Mouse (Mus musculus) megakaryocyte, embryonic 14.5 days (primary cell): ENCODE results near the gene Aph1a. TPM values are rescaled to one million over a fixed set of nuclear protein-coding genes. Genes with fewer than 3 reads are reported as not detected.

Experiments
- H3K27me3 ChIP-seq: replicated peaks from 2 replicates; pipeline ENCODE3; 2012; ENCODE audit warnings: inconsistent platforms
- H3K36me3 ChIP-seq: replicated peaks from 2 replicates; pipeline ENCODE3; 2012; ENCODE audit warnings: low read length, inconsistent platforms, mixed read lengths
- H3K4me1 ChIP-seq: 2 replicates; pipeline ENCODE4 v1.6.1; 2012; ENCODE audit warnings: inconsistent platforms
- H3K4me3 ChIP-seq: replicated peaks from 2 replicates; pipeline ENCODE3; 2012; ENCODE audit warnings: moderate library complexity, mild to moderate bottlenecking, inconsistent platforms
- H3K9me3 ChIP-seq: 2 replicates; pipeline ENCODE4 v1.6.1; 2012; ENCODE audit warnings: inconsistent platforms
- FLI1 ChIP-seq: IDR thresholded peaks from 2 replicates; pipeline ENCODE4 v1.6.1; 2012; ENCODE audit warnings: low read length, inconsistent platforms, mixed read lengths
- GATA1 ChIP-seq: IDR thresholded peaks from 3 replicates; pipeline ENCODE4 v1.6.1; 2012; ENCODE audit warnings: mixed read lengths, low read length, inconsistent platforms, borderline replicate concordance
- polyA plus RNA-seq: library from polyadenylated mRNA; stranded (reverse); fragments of >175 nt; gene quantifications from 2 replicates; pipeline ENCODE4 v1.2.3, GENCODE M21; 2012; ENCODE audit warnings: low replicate concordance; ENCODE audit not compliant: insufficient read depth

Gene Aph1a
- polyA plus RNA-seq, 1 experiment, result 61.7 TPM

DNA sequence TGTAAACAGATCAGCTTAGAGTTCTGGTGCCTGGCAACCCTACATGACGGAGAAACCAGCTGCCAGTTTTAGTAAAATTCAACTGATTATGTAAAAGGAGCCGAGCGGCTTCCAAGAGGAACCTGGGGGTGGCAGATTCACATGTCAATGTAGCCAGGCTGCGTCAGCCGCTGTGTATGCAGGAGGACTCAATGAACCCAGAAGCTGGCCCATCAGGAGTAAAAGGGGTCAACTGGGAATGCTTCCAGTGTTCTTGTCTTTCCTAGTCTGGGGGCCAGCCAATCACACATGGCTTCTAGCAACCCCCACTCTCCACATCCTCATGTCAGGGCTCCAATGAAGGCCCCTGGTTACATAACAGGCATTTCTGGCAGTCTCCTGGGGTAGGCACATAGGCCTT, 28.7 kb upstream of the Aph1a start:
- H3K9me3 ChIP-seq, result no peaks in the 10 kb centered on the region
- H3K27me3 ChIP-seq, result no peaks in the 10 kb centered on the region
- H3K36me3 ChIP-seq, result peaks cover 72% of the 10 kb centered on the region
- peaks cover 12% of the 10 kb centered on the region for H3K4me1 ChIP-seq
- no peak overlapping the region for H3K4me3 ChIP-seq
- TF ChIP-seq GATA1, result no peak

DNA sequence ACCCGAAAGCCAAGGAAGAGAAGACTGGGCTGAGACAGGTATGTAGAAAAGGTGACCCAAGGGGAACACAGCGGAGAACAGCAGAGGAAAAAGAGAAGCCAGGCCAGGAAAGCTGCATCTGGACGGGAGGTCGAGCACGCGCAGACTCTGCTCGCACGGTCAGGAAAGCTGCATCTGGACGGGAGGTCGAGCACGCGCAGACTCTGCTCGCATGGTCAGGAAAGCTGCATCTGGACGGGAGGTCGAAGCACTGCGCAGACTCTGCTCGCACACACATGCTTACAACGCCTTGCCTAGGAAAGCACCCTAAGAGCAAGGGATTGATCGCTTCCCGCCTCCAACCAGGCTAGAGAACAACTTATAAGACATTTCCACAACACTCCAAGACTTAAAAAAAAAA, 28.2 kb upstream of the Aph1a start:
- peaks cover 15% of the 10 kb centered on the region for H3K4me1 ChIP-seq
- no peaks in the 10 kb centered on the region for H3K9me3 ChIP-seq
- peaks cover 72% of the 10 kb centered on the region for H3K36me3 ChIP-seq
- H3K27me3 ChIP-seq, result no peaks in the 10 kb centered on the region
- H3K4me3 ChIP-seq, result no peak overlapping the region
- TF ChIP-seq FLI1, result no peak

DNA sequence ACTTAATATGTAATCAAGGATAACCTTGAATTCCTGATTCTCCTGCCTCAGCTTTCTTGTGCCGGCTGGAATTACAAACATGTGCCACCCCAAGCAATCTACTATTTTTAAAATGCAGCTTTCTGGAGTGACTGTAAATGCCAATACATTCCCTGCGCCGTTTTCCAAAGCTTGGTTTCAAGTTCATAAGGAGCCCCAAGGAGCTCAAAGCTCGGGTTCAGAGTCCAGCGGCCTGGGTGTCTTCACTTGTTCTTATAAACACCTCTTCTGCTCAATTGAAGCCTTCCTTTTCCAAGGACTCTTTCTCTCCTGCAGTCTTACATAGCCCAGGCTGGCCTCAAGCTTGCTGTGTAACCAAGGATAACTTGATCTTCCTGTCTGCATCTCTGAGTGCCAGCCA, 27.7 kb upstream of the Aph1a start:
- TF ChIP-seq GATA1 (no peak), FLI1 (no peak)
- H3K4me1 ChIP-seq, result peaks cover 15% of the 10 kb centered on the region
- no peaks in the 10 kb centered on the region for H3K9me3 ChIP-seq
- no peaks in the 10 kb centered on the region for H3K27me3 ChIP-seq
- peaks cover 72% of the 10 kb centered on the region for H3K36me3 ChIP-seq
- no peak overlapping the region for H3K4me3 ChIP-seq

DNA sequence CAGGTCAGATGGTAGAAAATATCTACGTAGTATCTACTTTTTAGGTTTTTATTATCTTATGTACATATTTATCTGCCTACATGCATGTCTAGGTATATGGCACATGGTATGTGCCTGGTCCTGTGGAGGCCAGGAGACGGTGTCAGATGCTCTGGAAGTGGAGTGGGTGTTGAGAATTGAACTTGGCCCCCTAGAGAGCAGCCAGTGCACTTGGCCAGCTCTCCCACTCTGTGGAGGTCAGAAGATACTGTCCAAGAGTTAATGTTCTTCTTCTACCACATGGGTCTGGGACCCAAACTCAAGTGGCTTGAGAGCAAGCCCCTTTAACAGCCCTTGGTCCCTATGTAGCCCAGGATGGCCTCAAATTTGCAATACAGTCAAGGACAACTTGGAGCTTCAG, 26.4 kb upstream of the Aph1a start:
- H3K9me3 ChIP-seq, result no peaks in the 10 kb centered on the region
- H3K4me1 ChIP-seq, result peaks cover 21% of the 10 kb centered on the region
- peaks cover 70% of the 10 kb centered on the region for H3K36me3 ChIP-seq
- TF ChIP-seq FLI1 (no peak), GATA1 (no peak)
- no peak overlapping the region for H3K4me3 ChIP-seq
- no peaks in the 10 kb centered on the region for H3K27me3 ChIP-seq

DNA sequence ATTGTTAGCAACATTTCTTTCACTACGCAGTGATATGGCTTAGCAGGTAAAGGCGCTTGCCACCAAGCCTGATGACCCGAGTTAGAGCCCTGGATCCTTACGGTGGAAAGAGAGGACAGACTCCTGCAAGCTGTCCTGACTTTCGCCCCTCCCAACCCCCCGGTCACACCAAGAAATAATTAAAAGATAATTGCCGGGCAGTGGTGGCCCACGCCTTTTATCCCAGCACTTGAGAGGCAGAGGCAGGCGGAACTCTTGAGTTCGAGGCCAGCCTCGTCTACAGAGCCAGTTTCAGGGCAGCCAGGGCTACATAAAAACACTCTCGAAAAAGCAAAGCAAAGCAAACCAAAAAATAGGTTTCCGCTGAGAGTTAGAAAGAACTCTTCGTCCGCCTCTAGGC, 22.8 kb upstream of the Aph1a start:
- Histone ChIP-seq H3K4me1 (peaks cover 36% of the 10 kb centered on the region), H3K36me3 (peaks cover 49% of the 10 kb centered on the region), H3K9me3 (no peaks in the 10 kb centered on the region), H3K27me3 (no peaks in the 10 kb centered on the region), H3K4me3 (peak overlapping the region; percentile 97)
- TF ChIP-seq GATA1, result no peak
- TF ChIP-seq FLI1, result no peak

DNA sequence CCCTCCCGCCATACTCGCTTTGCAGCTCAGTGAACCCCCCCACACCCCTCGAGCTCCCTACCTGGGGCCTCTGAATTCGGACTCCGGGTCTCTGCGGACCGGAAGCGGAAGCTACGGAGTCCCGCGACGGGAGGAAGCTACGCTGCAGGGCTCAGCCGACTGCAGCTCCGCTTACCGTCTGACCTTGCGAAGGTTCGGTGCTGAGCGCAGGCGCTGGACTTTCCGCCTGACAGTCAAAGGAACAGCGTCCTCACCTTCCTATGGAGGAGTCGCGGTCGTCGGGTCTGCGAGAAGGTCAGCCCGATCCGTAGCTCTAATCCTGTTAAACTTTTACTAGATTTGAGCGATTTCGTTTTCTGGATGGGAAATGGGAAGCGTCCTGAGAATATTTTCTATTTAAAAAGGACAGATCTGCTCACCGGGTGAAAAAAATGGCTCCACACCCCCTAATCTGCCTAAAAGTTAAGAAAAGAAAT, 22.3 kb upstream of the Aph1a start, which contains the start of gene Mrps21:
Gene Mrps21, minus strand, starts transcription at position 128 of the 476 bp plus-strand sequence.
- H3K4me3 ChIP-seq, result peak within 1 kb of the TSS; percentile 97
- no peaks in the 10 kb centered on the region for H3K9me3 ChIP-seq
- peaks cover 46% of the 10 kb centered on the region for H3K36me3 ChIP-seq
- no peaks in the 10 kb centered on the region for H3K27me3 ChIP-seq
- H3K4me1 ChIP-seq, result peaks cover 36% of the 10 kb centered on the region
- TF ChIP-seq FLI1 (peak; percentile 58; the same call in 1 of the 2 replicates), GATA1 (no peak)

GRCm38 (mm10) chr3:95872048-95872447, 21.7 kb upstream of the Aph1a start:
- Histone ChIP-seq H3K27me3 (no peaks in the 10 kb centered on the region), H3K9me3 (no peaks in the 10 kb centered on the region), H3K4me1 (peaks cover 36% of the 10 kb centered on the region), H3K4me3 (peak overlapping the region; percentile 97), H3K36me3 (peaks cover 42% of the 10 kb centered on the region)
- no peak for TF ChIP-seq GATA1
- TF ChIP-seq FLI1, result no peak

- H3K4me3 ChIP-seq, result no peak overlapping the region
- H3K9me3 ChIP-seq, result no peaks in the 10 kb centered on the region
- peaks cover 40% of the 10 kb centered on the region for H3K4me1 ChIP-seq
- H3K36me3 ChIP-seq, result peaks cover 37% of the 10 kb centered on the region
- no peaks in the 10 kb centered on the region for H3K27me3 ChIP-seq
- TF ChIP-seq GATA1 (no peak), FLI1 (no peak)
These were observed 14.7 kb upstream of the Aph1a start for GRCm38 (mm10) chr3:95879063-95879462.

- H3K36me3 ChIP-seq, result peaks cover 33% of the 10 kb centered on the region
- TF ChIP-seq GATA1 (no peak), FLI1 (no peak)
- H3K27me3 ChIP-seq, result peaks cover 1% of the 10 kb centered on the region
- H3K4me1 ChIP-seq, result peaks cover 29% of the 10 kb centered on the region
- H3K4me3 ChIP-seq, result peak within 1 kb of the TSS; percentile 93
- H3K9me3 ChIP-seq, result no peaks in the 10 kb centered on the region
These were observed 11.6 kb upstream of the Aph1a start, which contains the start of gene Ciart for GRCm38 (mm10) chr3:95881979-95882815. TSS of gene Ciart (minus strand) at chr3:95882251.

DNA sequence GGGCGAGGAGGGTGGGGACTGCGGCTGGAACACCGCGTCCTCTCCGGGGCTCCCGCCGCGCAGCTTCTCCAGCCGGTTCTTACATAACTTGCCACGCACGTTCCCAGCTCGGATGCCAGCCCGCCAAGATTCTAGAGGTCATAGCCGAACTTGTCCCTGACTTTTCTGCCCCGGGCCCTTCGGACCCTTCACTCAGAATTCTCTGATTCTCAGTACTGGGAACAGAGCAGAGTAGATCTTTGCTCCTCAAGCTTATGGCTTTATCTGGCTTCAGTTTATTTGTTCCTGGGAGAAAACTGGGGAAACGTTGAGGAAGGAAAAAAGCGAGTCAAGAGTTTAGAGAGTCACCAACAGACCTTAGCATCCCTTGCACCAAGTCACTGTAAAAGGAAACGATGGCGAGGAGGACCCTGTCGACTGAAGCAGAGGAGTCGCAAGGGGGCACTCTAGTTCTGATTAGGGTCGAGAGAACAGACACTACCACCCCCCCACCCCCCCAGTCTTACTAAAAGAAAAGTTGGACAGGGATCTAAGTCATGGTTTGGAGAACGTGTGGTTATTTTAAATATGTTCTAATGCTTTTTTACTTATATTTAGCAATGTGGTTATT, 10.8 kb upstream of the Aph1a start:
- Histone ChIP-seq H3K4me1 (peaks cover 34% of the 10 kb centered on the region), H3K4me3 (peak overlapping the region; percentile 93), H3K36me3 (peaks cover 27% of the 10 kb centered on the region), H3K27me3 (peaks cover 4% of the 10 kb centered on the region), H3K9me3 (no peaks in the 10 kb centered on the region)
- no peak for TF ChIP-seq GATA1
- no peak for TF ChIP-seq FLI1
